Mouse (Mus musculus) olfactory bulb, adult 2 months (tissue): ENCODE measurements around the gene Slc37a4.
A peak's percentile ranks its signal among the peaks of the same experiment; 100 is the strongest.

Experiments used
- CTCF ChIP-seq: fragments of 200-500 bp; IDR thresholded peaks from 2 replicates; pipeline ENCODE4 v1.5.1; 2012; ENCODE audit warnings: low read depth, mild to moderate bottlenecking, low read length, moderate library complexity; ENCODE audit not compliant: insufficient read depth
- POLR2A ChIP-seq: fragments of 200-500 bp; IDR thresholded peaks from 2 replicates; pipeline ENCODE4 v1.6.1; 2012; ENCODE audit warnings: mild to moderate bottlenecking, low read depth, low read length, moderate library complexity; ENCODE audit not compliant: insufficient read depth

GRCm38 (mm10) chr9:44396684-44397411 is at the start of gene Slc37a4:
- no peak for TF ChIP-seq CTCF
- TF ChIP-seq POLR2A, result peak; percentile 60
